Mouse (Mus musculus): ENCODE results near the gene Smpd1. TPM values are rescaled to one million over a fixed set of nuclear protein-coding genes. Genes with fewer than 3 reads are reported as not detected.

Smpd1 gene
- 35.2 and 45.7 TPM in 2 replicates for polyA plus RNA-seq (2014; fragmentation: Nextera tagmentation; extraction: Ambion mirVana)

DNA sequence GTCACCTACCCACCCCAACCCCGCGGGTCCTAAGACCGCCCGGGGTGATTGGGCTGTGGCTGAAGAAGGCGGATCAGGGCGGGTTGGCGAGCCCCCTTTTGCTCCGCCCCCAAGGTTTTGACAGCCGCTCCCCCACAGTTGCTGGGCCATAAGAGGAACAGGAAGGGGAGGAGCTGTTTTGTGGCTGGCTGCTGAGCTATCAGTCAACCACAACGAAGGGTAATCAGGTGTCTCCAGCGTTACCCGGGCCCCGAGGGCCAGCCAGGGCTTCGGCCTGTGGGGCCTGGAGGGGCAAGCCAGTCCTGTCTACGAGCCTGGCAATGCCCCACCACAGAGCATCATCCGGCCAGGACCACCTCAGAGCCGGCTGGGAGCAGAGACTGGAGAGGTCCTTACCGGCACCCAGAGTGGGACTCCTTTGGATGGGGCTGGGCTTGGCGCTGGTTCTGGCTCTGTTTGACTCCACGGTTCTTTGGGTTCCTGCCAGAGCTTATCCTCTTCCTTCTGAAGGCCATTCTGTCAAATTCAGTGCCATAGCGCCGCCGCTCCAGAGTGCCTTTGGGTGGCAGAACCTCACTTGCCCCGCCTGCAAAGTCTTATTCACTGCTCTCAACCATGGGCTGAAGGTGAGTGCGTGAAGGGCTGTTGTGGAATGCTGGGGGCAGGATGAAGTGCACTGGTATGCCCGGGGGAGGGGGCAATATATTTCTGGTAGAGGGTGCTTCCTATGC, at the start of gene Smpd1:
TSS of gene Smpd1 (plus strand) at position 149 of the 731 bp plus-strand sequence.
- peak; percentile 96 for ATAC-seq (ENCODE audit: low FRiP score, low TSS enrichment)
- Histone ChIP-seq H3K4me1 (ENCODE audit: control insufficient read depth, insufficient read depth, low read length) (peaks cover 10% of the 10 kb centered on the region; the same call in 1 of the 2 replicates), H3K9me3 (ENCODE audit: control insufficient read depth, low read length) (no peaks in the 10 kb centered on the region), H3K27me3 (ENCODE audit: control insufficient read depth, insufficient read depth, low read length) (no peaks in the 10 kb centered on the region), H3K4me2 (replicated peaks; ENCODE audit: low read depth, low read length) (peak within 1 kb of the TSS; percentile 67), H3K36me3 (ENCODE audit: control insufficient read depth, insufficient read depth, low read length) (peaks cover 17% of the 10 kb centered on the region), H3K27ac (ENCODE audit: low read depth, low read length) (no peak within 1 kb of the TSS), H3K9ac (ENCODE audit: low read depth, low read length) (peak within 1 kb of the TSS; percentile 69), H3K4me3 (ENCODE audit: low read length) (peak within 1 kb of the TSS; percentile 67)
- WGBS = 3% methylated on average over 26 of the region's 26 CpGs

GRCm38 (mm10) chr7:105507257-105507656, 46.9 kb upstream of the Smpd1 start:
- H3K4me1 ChIP-seq (ENCODE audit: control insufficient read depth, insufficient read depth, low read length) = no peaks in the 10 kb centered on the region
- no peak overlapping the region for H3K4me2 ChIP-seq (replicated peaks; ENCODE audit: low read depth, low read length)
- no peaks in the 10 kb centered on the region for H3K36me3 ChIP-seq (ENCODE audit: control insufficient read depth, insufficient read depth, low read length)
- H3K4me3 ChIP-seq (ENCODE audit: low read length) = no peak overlapping the region
- H3K9me3 ChIP-seq (ENCODE audit: control insufficient read depth, low read length) = no peaks in the 10 kb centered on the region
- ATAC-seq (ENCODE audit: low FRiP score, low TSS enrichment) = no peak
- WGBS = 76% methylated on average over 4 of the region's 4 CpGs
- no peaks in the 10 kb centered on the region for H3K27me3 ChIP-seq (ENCODE audit: control insufficient read depth, insufficient read depth, low read length)
- H3K9ac ChIP-seq (ENCODE audit: low read depth, low read length) = no peak overlapping the region
- no peak overlapping the region for H3K27ac ChIP-seq (ENCODE audit: low read depth, low read length)

GRCm38 (mm10) chr7:105510143-105510542, 44.0 kb upstream of the Smpd1 start:
- no peaks in the 10 kb centered on the region for H3K27me3 ChIP-seq (ENCODE audit: control insufficient read depth, insufficient read depth, low read length)
- no peaks in the 10 kb centered on the region for H3K4me1 ChIP-seq (ENCODE audit: control insufficient read depth, insufficient read depth, low read length)
- no peak overlapping the region for H3K4me2 ChIP-seq (replicated peaks; ENCODE audit: low read depth, low read length)
- ATAC-seq (ENCODE audit: low FRiP score, low TSS enrichment) = no peak
- H3K9me3 ChIP-seq (ENCODE audit: control insufficient read depth, low read length) = no peaks in the 10 kb centered on the region
- no peak overlapping the region for H3K27ac ChIP-seq (ENCODE audit: low read depth, low read length)
- H3K4me3 ChIP-seq (ENCODE audit: low read length) = no peak overlapping the region
- no peaks in the 10 kb centered on the region for H3K36me3 ChIP-seq (ENCODE audit: control insufficient read depth, insufficient read depth, low read length)
- WGBS = 88% methylated on average over 5 of the region's 5 CpGs
- H3K9ac ChIP-seq (ENCODE audit: low read depth, low read length) = no peak overlapping the region

DNA sequence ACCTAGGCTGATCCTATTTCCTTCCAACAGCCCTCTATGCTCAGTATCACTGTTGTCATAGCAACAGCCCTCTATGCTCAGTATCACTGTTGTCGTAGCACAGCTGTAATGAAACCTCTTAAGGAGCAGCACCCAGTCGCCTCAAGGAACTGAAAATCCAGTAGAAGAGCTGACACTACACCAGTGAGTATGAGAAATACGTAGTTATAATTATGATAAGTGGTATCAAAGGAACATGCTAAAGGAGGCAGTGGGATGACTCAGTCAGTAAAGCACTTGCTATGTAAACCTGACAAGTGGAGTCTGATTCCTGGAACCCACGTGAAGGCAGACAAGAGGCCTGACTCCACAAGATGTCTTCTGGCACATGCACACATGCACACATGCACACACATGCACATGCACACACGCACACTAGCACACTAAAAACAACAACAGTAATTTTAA, 40.3 kb upstream of the Smpd1 start:
- Histone ChIP-seq H3K4me2 (replicated peaks; ENCODE audit: low read depth, low read length) (no peak overlapping the region), H3K9ac (ENCODE audit: low read depth, low read length) (no peak overlapping the region), H3K27ac (ENCODE audit: low read depth, low read length) (no peak overlapping the region), H3K27me3 (ENCODE audit: control insufficient read depth, insufficient read depth, low read length) (no peaks in the 10 kb centered on the region), H3K9me3 (ENCODE audit: control insufficient read depth, low read length) (no peaks in the 10 kb centered on the region), H3K4me3 (ENCODE audit: low read length) (no peak overlapping the region), H3K4me1 (ENCODE audit: control insufficient read depth, insufficient read depth, low read length) (no peaks in the 10 kb centered on the region), H3K36me3 (ENCODE audit: control insufficient read depth, insufficient read depth, low read length) (no peaks in the 10 kb centered on the region)
- no peak for ATAC-seq (ENCODE audit: low FRiP score, low TSS enrichment)
- 52% methylated on average over 5 of the region's 5 CpGs for WGBS

- Histone ChIP-seq H3K4me1 (ENCODE audit: control insufficient read depth, insufficient read depth, low read length) (no peaks in the 10 kb centered on the region), H3K36me3 (ENCODE audit: control insufficient read depth, insufficient read depth, low read length) (no peaks in the 10 kb centered on the region), H3K9me3 (ENCODE audit: control insufficient read depth, low read length) (no peaks in the 10 kb centered on the region), H3K4me2 (replicated peaks; ENCODE audit: low read depth, low read length) (no peak overlapping the region), H3K27ac (ENCODE audit: low read depth, low read length) (no peak overlapping the region), H3K4me3 (ENCODE audit: low read length) (no peak overlapping the region), H3K27me3 (ENCODE audit: control insufficient read depth, insufficient read depth, low read length) (no peaks in the 10 kb centered on the region), H3K9ac (ENCODE audit: low read depth, low read length) (no peak overlapping the region)
- WGBS = 41% methylated on average over 5 of the region's 5 CpGs
- no peak for ATAC-seq (ENCODE audit: low FRiP score, low TSS enrichment)
Measured at GRCm38 (mm10) chr7:105514561-105514960, 39.6 kb upstream of the Smpd1 start.

DNA sequence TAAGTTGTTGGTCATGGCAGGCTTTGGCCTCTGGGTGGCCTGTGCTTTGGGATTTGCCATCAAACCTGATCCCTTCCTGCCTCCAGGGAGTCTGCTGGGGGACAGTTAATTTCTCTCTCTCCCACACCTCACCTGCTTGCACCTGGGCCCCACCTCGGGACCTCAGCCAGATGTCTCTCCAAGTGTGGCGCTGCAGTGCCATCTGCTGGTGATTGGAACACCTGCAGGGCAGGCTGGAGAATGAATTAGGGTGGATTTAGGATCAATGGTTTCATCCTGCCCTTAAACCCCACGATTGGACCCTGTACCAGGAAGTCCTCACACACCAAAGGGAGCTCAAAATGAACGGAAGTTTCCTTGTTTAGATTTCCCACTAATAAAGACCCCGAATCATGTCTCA, 39.0 kb upstream of the Smpd1 start:
- peak; percentile 65 for ATAC-seq (ENCODE audit: low FRiP score, low TSS enrichment)
- H3K4me3 ChIP-seq (ENCODE audit: low read length) = no peak overlapping the region
- 12% methylated on average over 5 of the region's 5 CpGs for WGBS

DNA sequence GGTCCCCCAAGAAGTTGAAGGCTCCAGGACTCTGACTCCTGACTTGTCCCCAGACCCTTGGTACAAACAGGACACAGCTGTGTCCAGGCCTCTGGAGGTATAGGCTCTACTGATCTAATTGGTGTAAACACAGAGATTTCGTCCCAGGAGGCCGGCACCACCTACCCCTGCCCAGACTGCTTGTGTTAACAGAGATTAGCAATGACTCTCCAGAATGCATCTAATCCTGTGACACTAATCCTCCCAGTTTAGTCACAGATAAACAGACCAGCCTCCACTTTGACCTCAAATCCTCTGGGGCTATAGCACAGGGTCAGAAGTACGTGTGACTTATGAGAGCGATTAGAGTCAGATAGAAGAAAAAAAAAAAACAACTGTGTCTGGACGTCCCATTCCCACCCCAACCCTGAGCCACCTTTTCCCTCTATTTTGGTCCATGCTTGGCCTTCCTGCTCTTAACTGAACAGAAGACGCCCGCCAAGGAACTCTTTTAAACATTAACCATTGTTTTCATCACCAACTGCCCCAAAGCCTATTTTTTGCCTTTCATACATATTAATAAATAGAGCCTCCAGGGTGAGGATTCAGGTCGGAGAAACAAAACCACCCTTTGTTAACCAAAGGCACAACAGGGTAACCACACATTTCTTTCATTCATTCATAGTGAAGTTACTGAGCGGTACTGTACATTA, 37.3 kb upstream of the Smpd1 start:
- WGBS = 54% methylated on average over 9 of the region's 9 CpGs
- ATAC-seq (ENCODE audit: low FRiP score, low TSS enrichment) = no peak
- no peaks in the 10 kb centered on the region for H3K36me3 ChIP-seq (ENCODE audit: control insufficient read depth, insufficient read depth, low read length)

More for the DNA sequence above, 39.0 kb upstream of the Smpd1 start:
- Histone ChIP-seq H3K36me3 (ENCODE audit: control insufficient read depth, insufficient read depth, low read length) (no peaks in the 10 kb centered on the region), H3K9ac (ENCODE audit: low read depth, low read length) (no peak overlapping the region), H3K4me1 (ENCODE audit: control insufficient read depth, insufficient read depth, low read length) (no peaks in the 10 kb centered on the region), H3K27ac (ENCODE audit: low read depth, low read length) (no peak overlapping the region), H3K9me3 (ENCODE audit: control insufficient read depth, low read length) (no peaks in the 10 kb centered on the region), H3K27me3 (ENCODE audit: control insufficient read depth, insufficient read depth, low read length) (no peaks in the 10 kb centered on the region), H3K4me2 (replicated peaks; ENCODE audit: low read depth, low read length) (no peak overlapping the region)

DNA sequence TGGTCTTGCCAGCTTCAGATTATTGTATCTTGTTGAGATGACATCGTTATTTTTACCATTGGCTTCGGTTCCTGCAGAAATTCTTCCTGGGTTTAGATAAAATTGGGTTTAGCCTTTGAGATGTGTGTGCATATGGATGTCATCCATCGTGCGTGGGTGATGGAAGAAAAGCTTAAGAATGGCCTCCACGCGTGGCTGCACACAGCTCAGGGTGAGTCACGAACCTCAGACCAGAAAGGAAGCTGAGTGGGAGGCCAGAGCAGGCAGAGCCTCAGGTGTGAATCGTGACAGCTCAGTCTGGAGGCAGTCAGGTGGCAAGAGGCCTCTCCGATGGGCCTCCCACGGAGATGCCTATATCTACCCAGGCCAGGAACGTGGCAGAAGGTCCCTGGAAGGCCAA, 34.8 kb upstream of the Smpd1 start:
- Histone ChIP-seq H3K36me3 (ENCODE audit: control insufficient read depth, insufficient read depth, low read length) (no peaks in the 10 kb centered on the region), H3K4me1 (ENCODE audit: control insufficient read depth, insufficient read depth, low read length) (no peaks in the 10 kb centered on the region), H3K27ac (ENCODE audit: low read depth, low read length) (no peak overlapping the region), H3K27me3 (ENCODE audit: control insufficient read depth, insufficient read depth, low read length) (no peaks in the 10 kb centered on the region), H3K4me2 (replicated peaks; ENCODE audit: low read depth, low read length) (no peak overlapping the region), H3K9ac (ENCODE audit: low read depth, low read length) (no peak overlapping the region), H3K4me3 (ENCODE audit: low read length) (no peak overlapping the region), H3K9me3 (ENCODE audit: control insufficient read depth, low read length) (no peaks in the 10 kb centered on the region)
- no peak for ATAC-seq (ENCODE audit: low FRiP score, low TSS enrichment)
- 43% methylated on average over 11 of the region's 11 CpGs for WGBS

More for the DNA sequence above, 37.3 kb upstream of the Smpd1 start:
- no peaks in the 10 kb centered on the region for H3K9me3 ChIP-seq (ENCODE audit: control insufficient read depth, low read length)
- H3K4me1 ChIP-seq (ENCODE audit: control insufficient read depth, insufficient read depth, low read length) = no peaks in the 10 kb centered on the region
- H3K4me3 ChIP-seq (ENCODE audit: low read length) = no peak overlapping the region
- H3K27ac ChIP-seq (ENCODE audit: low read depth, low read length) = no peak overlapping the region
- H3K9ac ChIP-seq (ENCODE audit: low read depth, low read length) = no peak overlapping the region
- H3K27me3 ChIP-seq (ENCODE audit: control insufficient read depth, insufficient read depth, low read length) = no peaks in the 10 kb centered on the region
- H3K4me2 ChIP-seq (replicated peaks; ENCODE audit: low read depth, low read length) = no peak overlapping the region

DNA sequence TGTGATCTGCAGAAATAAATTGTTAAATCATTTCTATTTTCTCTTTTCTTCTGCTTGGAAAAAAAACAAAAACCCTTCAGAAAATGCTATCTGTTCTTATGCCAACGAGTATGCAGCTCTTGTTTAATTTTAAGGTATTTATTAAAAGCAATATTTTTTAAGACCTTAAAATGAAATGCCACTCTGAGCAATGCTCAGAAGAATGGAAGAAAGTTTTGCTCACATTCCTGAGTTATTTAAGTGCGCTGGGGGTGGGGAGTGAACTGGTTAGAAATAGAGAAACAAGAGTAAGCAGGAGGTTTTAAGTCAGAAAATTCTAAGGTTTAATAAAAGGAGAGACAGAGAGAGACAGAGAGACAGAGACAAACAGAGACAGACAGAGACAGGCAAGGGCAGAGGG, 34.4 kb upstream of the Smpd1 start:
- Histone ChIP-seq H3K4me1 (ENCODE audit: control insufficient read depth, insufficient read depth, low read length) (no peaks in the 10 kb centered on the region), H3K36me3 (ENCODE audit: control insufficient read depth, insufficient read depth, low read length) (no peaks in the 10 kb centered on the region), H3K27ac (ENCODE audit: low read depth, low read length) (no peak overlapping the region), H3K27me3 (ENCODE audit: control insufficient read depth, insufficient read depth, low read length) (no peaks in the 10 kb centered on the region), H3K9me3 (ENCODE audit: control insufficient read depth, low read length) (no peaks in the 10 kb centered on the region), H3K9ac (ENCODE audit: low read depth, low read length) (no peak overlapping the region), H3K4me2 (replicated peaks; ENCODE audit: low read depth, low read length) (no peak overlapping the region), H3K4me3 (ENCODE audit: low read length) (no peak overlapping the region)
- no peak for ATAC-seq (ENCODE audit: low FRiP score, low TSS enrichment)
- WGBS = 70% methylated on average over 2 of the region's 2 CpGs
